Mouse (Mus musculus) forebrain, embryonic 15.5 days (tissue): ENCODE measurements around the gene Selenov. TPM values are rescaled to one million over a fixed set of nuclear protein-coding genes. Genes with fewer than 3 reads are reported as not detected.

Experiments used
- ATAC-seq: fragments of 200-750 bp; cut with Nextera tagmentation; replicated peaks from 2 replicates; pipeline ENCODE4 v1.8.0; 2017; ENCODE audit warnings: mild to moderate bottlenecking, moderate TSS enrichment, moderate library complexity
- H3K27ac ChIP-seq: fragments of 300-500 bp; sonication (generic); replicated peaks from 2 replicates; pipeline ENCODE4 v1.5.1; 2015; ENCODE audit warnings: mild to moderate bottlenecking, inconsistent platforms
- H3K27me3 ChIP-seq: fragments of 300-500 bp; sonication (generic); 2 replicates; pipeline ENCODE4 v1.6.1; 2015; ENCODE audit warnings: inconsistent platforms
- H3K36me3 ChIP-seq: fragments of 300-500 bp; sonication (generic); 2 replicates; pipeline ENCODE4 v1.6.1; 2015; ENCODE audit warnings: mild to moderate bottlenecking, inconsistent platforms
- H3K4me1 ChIP-seq: fragments of 300-500 bp; sonication (generic); 2 replicates; pipeline ENCODE4 v1.6.1; 2015; ENCODE audit warnings: inconsistent platforms
- H3K4me2 ChIP-seq: fragments of 300-500 bp; sonication (generic); replicated peaks from 2 replicates; pipeline ENCODE4 v1.6.1; 2015; ENCODE audit warnings: mild to moderate bottlenecking, inconsistent platforms
- H3K4me3 ChIP-seq: fragments of 300-500 bp; sonication (generic); 2 replicates; pipeline ENCODE4 v1.5.1; 2015; ENCODE audit warnings: mild to moderate bottlenecking, inconsistent platforms
- H3K9ac ChIP-seq: fragments of 300-500 bp; sonication (generic); replicated peaks from 2 replicates; pipeline ENCODE4 v1.6.1; 2015; ENCODE audit warnings: mild to moderate bottlenecking, inconsistent platforms
- H3K9me3 ChIP-seq: fragments of 300-500 bp; sonication (generic); 2 replicates; pipeline ENCODE4 v1.6.1; 2016; ENCODE audit warnings: inconsistent platforms
- WGBS: fragments of 180-500 bp; shearing (Covaris S2); methylation state at CpG from one replicate; pipeline ENCODE4 v1.1.7; 2015; ENCODE audit warnings: mixed read lengths; 5-methylcytosine and 5-hydroxymethylcytosine counted together
- polyA plus RNA-seq: library from polyadenylated mRNA; unstranded; fragments of >200 nt; fragmentation: Nextera tagmentation; extraction: Ambion mirVana; gene quantifications from 2 replicates; pipeline ENCODE4 v1.2.1, GENCODE M21; 2015

Gene Selenov
- 0.24 and 0.31 TPM in 2 replicates for polyA plus RNA-seq

DNA sequence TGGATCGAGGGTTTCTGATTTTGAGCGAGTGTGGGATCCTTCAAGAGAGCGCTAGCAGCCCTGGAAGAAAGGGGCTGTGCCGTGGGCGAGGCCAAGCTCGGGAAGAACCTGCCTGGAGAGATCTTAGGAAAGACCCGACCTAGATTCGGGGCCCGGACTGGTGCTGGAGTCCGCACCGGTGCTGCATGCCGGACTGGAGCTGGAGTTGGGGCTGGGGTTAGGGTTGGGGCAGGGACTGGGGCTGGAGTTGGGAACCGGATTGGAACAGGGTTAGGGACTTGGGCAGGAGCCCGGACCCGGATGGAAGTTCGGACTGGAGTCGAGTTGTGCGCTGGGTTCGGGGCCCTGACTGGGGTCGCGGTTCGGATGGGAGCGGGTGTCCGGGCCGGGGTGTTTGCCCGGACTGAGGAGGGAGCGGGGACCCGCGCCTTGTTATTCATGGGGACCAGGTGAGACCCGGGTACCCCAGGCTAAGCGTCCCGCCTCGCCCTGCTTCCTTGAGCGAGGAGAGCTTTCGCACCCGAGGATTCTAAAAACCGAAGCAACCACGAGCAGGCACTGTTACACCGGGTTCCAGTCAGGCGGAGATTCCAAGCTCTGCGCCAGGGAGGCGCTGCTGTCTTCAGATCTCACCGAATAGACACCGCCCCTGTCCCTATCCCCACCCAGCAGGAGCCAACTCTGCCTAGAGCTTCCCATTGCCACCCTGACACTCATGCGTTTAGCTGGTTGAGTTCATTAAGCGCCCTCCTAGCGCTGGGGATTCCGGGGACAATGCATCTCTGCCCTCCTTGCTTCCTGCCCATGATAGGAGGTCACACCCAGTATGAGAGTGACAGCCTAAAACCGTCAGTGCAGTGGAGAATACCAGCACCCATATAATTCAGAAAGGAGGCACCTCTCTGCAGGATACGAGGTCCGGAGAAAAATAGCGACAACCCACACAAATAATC is at the start of gene Selenov:
TSS of gene Selenov (minus strand) at position 549 of the 953 bp plus-strand sequence.
- H3K4me3 ChIP-seq, result peak within 1 kb of the TSS; percentile 29
- no peak; the same call in 1 of the 2 replicates for ATAC-seq
- WGBS, result 1% methylated on average over 52 of the region's 52 CpGs
- no peaks in the 10 kb centered on the region for H3K9me3 ChIP-seq
- H3K27ac ChIP-seq, result no peak within 1 kb of the TSS
- H3K27me3 ChIP-seq, result peaks cover 60% of the 10 kb centered on the region
- peaks cover 24% of the 10 kb centered on the region for H3K4me1 ChIP-seq
- H3K9ac ChIP-seq, result no peak within 1 kb of the TSS
- no peaks in the 10 kb centered on the region for H3K36me3 ChIP-seq
- H3K4me2 ChIP-seq, result peak within 1 kb of the TSS; percentile 42

DNA sequence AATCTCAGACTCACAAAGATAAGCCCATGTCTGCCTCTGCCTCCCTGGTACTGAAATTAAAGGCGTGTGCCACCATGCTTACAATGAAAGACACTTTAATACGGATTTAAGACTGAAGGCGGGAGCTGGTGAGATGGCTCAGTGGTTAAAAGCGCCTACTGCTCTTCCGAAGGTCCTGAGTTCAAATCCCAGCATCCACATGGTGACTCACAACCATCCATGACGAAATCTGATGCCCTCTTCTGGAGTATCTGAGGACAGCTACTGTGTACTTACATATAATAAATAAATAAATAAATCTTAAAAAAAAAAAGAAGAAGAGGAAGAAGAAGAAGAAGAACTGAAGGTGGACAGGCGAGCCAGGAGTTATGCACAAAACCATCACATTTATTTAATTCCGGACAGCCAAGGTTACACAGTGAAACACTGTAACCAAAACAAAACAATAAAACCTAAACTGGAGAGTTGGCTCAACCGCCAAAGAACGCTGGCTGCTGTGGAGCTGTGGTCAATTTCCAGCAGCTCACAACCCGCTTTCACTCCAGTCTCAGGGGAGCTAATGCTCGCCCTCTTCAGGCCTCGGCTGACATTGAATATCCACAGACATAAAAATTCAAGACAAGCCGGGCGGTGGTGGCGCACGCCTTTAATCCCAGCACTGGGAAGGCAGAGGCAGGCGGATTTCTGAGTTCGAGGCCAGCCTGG is 48.4 kb upstream of the Selenov start:
- Histone ChIP-seq H3K36me3 (no peaks in the 10 kb centered on the region; the same call in 1 of the 2 replicates), H3K4me3 (peak overlapping the region; percentile 73), H3K4me2 (peak overlapping the region; percentile 83), H3K9ac (peak overlapping the region; percentile 90; the same call in 1 of the 2 replicates), H3K27ac (peak overlapping the region; percentile 91), H3K9me3 (no peaks in the 10 kb centered on the region), H3K27me3 (no peaks in the 10 kb centered on the region), H3K4me1 (peaks cover 27% of the 10 kb centered on the region)
- 81% methylated on average over 19 of the region's 19 CpGs for WGBS
- no peak for ATAC-seq

DNA sequence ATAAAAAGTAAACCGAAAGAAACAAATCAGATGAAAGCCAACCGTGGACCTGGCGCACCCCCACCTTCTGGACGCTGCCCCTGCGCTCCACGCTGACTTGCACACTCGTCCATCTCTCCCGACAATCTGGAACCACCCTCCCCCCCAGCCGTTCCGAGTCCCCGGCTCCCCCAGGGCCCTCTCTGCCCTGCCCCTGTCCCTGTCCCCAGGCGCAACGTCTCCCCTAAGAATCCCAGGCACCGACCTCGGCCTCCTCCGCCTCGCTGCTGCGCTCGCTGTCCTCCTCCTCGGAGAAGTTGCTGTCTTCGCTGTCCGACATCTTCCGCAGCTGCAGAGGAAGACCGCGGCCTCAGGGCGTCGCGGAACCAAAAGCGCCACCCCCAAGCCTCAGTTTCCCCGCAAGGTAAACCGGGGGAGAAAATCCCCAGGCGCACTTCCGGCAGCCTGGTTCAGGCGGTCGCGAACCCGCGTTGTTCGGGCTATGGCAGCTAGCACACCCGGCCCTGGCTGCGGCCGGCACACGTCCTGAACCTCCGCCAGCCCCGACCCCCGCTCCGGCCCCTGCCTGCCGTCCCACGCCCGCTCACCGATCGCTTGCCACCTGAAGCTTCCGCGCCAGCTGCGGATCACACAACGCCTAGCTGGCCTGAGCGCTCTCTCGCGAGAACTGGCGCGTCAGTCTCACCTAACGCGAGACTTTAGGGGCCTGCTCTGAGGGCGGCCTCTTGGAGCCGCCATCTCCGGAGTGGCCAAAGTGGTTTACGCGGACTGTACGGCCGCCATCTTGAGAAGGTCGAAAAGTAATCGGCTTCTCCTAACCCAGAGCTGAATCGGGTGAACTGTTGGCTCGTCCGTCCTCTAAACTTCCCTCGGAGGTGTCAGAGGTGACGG is 47.4 kb upstream of the Selenov start, which contains the start of gene Supt5:
TSS of gene Supt5 (minus strand) at position 639 of the 891 bp plus-strand sequence.
- under 1% methylated on average over 77 of the region's 77 CpGs for WGBS
- ATAC-seq, result peak; percentile 99
- Histone ChIP-seq H3K4me2 (peak within 1 kb of the TSS; percentile 83), H3K4me1 (peaks cover 27% of the 10 kb centered on the region), H3K27me3 (no peaks in the 10 kb centered on the region), H3K9ac (peak within 1 kb of the TSS; percentile 90), H3K9me3 (no peaks in the 10 kb centered on the region), H3K4me3 (peak within 1 kb of the TSS; percentile 73), H3K36me3 (no peaks in the 10 kb centered on the region; the same call in 1 of the 2 replicates), H3K27ac (peak within 1 kb of the TSS; percentile 91)

DNA sequence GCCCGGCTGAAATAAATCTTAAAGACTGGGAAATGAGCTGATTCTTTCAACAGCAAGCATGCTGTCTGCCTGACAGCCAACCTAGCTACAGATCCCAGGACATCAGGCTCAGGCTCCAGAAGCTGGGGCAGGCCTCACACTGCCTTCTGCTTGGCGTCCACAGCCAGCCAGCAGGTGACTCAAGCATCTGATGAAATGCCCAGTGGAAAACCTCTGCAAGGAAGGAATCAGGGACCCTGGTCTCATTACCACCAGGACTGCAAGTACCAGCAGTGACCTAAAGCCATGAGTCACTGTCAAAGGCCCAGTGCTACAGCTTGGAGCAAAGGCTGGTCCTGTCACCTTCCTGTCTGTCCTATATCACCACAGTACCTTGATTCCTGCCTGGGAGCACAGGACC is 44.5 kb upstream of the Selenov start:
- H3K27me3 ChIP-seq, result no peaks in the 10 kb centered on the region
- no peaks in the 10 kb centered on the region for H3K9me3 ChIP-seq
- no peak for ATAC-seq
- WGBS, result 94% methylated on average over 2 of the region's 2 CpGs
- H3K9ac ChIP-seq, result no peak overlapping the region
- no peak overlapping the region for H3K27ac ChIP-seq
- peaks cover 11% of the 10 kb centered on the region for H3K36me3 ChIP-seq
- no peak overlapping the region for H3K4me3 ChIP-seq
- peaks cover 27% of the 10 kb centered on the region for H3K4me1 ChIP-seq
- no peak overlapping the region for H3K4me2 ChIP-seq

DNA sequence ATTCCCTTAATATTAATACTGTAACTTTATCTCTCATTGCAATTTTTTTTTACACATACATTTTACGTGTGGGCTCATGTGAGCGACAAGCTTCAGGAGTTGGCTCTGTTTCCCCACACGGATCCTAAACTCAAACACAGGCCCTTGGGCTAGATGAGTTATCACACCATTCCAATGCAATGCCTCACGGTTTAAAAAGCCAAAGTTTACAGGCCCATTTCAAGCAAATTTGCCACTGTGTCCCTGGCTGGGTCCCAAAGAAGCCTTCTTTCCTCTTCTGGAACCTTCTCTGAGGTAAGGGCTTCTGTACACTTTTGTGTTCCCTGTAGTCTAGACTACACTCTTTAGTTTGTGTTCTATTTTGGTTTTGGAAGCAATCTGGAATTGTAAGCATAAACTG is 43.5 kb upstream of the Selenov start:
- H3K4me1 ChIP-seq, result peaks cover 27% of the 10 kb centered on the region
- 93% methylated on average over 4 of the region's 4 CpGs for WGBS
- no peak for ATAC-seq
- H3K4me3 ChIP-seq, result no peak overlapping the region
- H3K36me3 ChIP-seq, result peaks cover 19% of the 10 kb centered on the region
- H3K9me3 ChIP-seq, result no peaks in the 10 kb centered on the region
- no peak overlapping the region for H3K9ac ChIP-seq
- H3K27ac ChIP-seq, result no peak overlapping the region
- no peaks in the 10 kb centered on the region for H3K27me3 ChIP-seq
- no peak overlapping the region for H3K4me2 ChIP-seq

DNA sequence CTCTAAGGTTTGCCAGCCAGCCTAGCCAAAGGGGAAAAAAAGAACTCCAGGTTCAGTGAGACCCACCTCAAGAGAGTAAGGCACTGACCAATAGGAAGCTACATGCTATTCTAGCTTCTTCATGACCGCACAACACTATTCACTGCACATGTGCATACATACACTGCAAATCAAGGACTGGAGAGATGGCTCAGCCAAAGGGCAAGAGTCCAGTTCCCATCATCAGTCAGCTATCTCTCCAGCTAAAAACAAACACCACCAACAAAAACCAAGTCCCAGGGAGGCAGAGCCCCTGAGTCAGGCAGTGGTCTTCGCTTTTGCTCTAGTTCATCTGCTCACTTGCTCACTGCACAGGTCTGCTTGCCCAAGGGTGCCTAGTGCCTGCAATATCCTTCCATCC is 37.3 kb upstream of the Selenov start:
- H3K4me1 ChIP-seq, result no peaks in the 10 kb centered on the region
- H3K36me3 ChIP-seq, result peaks cover 80% of the 10 kb centered on the region
- H3K9me3 ChIP-seq, result no peaks in the 10 kb centered on the region
- no peak overlapping the region for H3K9ac ChIP-seq
- H3K27ac ChIP-seq, result no peak overlapping the region
- WGBS, result 99% methylated on average over 2 of the region's 2 CpGs
- H3K27me3 ChIP-seq, result no peaks in the 10 kb centered on the region
- H3K4me2 ChIP-seq, result no peak overlapping the region
- H3K4me3 ChIP-seq, result no peak overlapping the region
- no peak for ATAC-seq

DNA sequence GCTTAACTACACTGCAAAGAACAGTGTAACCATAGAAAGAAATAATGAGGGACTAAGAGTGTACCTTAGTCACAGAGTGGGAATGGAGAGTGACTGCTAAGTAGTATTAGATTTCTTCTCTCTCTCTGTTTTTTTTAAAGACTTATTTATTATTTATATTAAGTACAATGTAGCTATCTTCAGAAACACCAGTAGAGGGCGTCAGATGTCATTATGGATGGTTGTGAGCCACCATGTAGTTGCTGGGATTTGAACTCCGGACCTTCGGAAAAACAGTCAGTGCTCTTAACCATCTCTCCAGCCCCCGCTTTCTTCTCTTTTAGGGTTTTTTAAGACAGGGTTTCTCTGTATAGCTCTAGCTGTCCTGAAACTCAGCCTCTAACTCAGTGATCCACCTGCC is 35.5 kb upstream of the Selenov start:
- Histone ChIP-seq H3K27me3 (no peaks in the 10 kb centered on the region), H3K9me3 (no peaks in the 10 kb centered on the region), H3K4me3 (no peak overlapping the region), H3K4me1 (no peaks in the 10 kb centered on the region), H3K4me2 (no peak overlapping the region), H3K9ac (no peak overlapping the region), H3K27ac (no peak overlapping the region), H3K36me3 (peaks cover 97% of the 10 kb centered on the region)
- WGBS, result 81% methylated on average over 4 of the region's 4 CpGs
- no peak for ATAC-seq

DNA sequence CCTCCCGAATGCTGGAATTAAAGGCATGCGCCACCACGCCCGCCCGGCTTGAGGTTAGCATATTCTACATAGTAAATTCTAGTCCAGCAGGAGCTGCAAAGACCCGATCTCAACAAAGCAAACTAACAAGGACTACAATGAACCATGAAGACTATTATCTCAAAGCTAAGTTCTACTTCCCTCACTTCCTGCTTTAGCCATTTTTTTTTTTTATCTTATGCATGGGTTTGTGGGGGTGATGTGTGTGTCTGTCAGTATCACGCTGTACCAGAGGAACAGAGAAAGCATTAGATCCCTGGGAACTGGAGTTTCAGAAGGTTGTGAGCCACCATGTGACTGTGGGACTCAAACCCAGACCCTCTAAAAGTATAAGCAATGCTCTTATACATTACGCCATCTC is 34.3 kb upstream of the Selenov start:
- H3K4me2 ChIP-seq, result no peak overlapping the region
- no peak overlapping the region for H3K4me3 ChIP-seq
- no peaks in the 10 kb centered on the region for H3K9me3 ChIP-seq
- no peak for ATAC-seq
- no peak overlapping the region for H3K9ac ChIP-seq
- WGBS, result 96% methylated on average over 8 of the region's 8 CpGs
- H3K4me1 ChIP-seq, result no peaks in the 10 kb centered on the region
- peaks cover 96% of the 10 kb centered on the region for H3K36me3 ChIP-seq
- H3K27me3 ChIP-seq, result no peaks in the 10 kb centered on the region
- H3K27ac ChIP-seq, result no peak overlapping the region

DNA sequence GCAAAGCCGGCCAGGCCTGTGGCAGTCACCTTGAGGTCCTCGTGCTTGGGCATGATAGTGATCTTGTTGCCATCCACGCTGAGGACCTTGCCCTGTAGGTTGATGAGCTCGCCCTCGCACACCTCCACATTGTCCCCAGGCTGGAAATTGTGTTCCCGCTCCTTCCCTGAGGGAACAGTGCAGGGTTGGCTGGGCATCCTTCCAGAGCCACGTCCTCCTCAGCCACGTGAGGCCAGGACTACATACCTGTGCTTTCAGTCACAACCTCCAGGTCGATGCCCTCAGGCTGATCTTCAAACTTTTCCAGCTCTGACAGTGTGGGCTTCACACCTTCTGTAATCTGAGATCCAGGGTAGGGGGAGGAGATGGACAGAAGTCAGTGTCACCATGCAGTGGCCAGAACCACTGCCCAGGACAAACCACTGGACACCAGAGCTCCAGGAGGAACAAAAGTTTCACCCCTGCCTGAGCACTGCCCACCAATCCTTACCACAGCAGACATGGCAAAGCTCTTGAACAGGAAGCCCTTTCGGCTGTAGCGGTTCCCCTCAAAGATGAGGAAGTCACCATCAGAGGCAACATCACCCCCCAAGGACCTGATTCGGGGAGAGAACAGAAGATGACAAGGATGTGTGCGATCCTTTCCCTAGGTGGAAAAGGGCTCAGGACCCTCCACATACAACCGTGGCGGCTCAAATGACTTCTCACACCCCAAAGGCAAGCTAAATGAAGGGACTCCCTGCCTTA is 31.2 kb upstream of the Selenov start:
- Histone ChIP-seq H3K4me1 (no peaks in the 10 kb centered on the region), H3K27me3 (no peaks in the 10 kb centered on the region), H3K4me2 (no peak overlapping the region), H3K27ac (no peak overlapping the region), H3K4me3 (no peak overlapping the region), H3K36me3 (peaks cover 98% of the 10 kb centered on the region), H3K9ac (no peak overlapping the region), H3K9me3 (no peaks in the 10 kb centered on the region)
- no peak for ATAC-seq
- WGBS, result 95% methylated on average over 15 of the region's 15 CpGs

DNA sequence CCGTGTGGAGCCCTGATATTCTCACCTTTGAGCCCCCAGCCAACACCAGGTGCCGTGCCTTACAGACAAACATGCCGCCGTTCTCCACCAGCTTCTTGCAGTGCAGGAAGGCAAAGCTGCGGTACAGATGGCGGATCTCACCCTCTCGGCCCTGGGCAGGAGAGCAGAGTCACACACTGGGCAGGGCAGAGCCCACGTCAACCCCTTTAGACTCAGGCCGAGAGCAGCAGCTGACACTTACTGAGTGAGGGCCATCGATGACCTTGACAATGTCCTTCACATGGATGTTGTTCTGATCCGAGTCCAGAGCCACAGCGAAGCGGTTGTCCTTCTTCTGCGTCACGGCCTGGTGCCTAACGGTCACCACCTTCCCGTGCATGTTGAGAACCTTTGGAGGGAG is 27.7 kb upstream of the Selenov start:
- WGBS, result 96% methylated on average over 17 of the region's 17 CpGs
- no peak for ATAC-seq
- H3K4me1 ChIP-seq, result no peaks in the 10 kb centered on the region
- H3K4me2 ChIP-seq, result no peak overlapping the region
- no peaks in the 10 kb centered on the region for H3K27me3 ChIP-seq
- H3K9me3 ChIP-seq, result no peaks in the 10 kb centered on the region
- peaks cover 97% of the 10 kb centered on the region for H3K36me3 ChIP-seq
- no peak overlapping the region for H3K4me3 ChIP-seq
- H3K27ac ChIP-seq, result no peak overlapping the region
- no peak overlapping the region for H3K9ac ChIP-seq

DNA sequence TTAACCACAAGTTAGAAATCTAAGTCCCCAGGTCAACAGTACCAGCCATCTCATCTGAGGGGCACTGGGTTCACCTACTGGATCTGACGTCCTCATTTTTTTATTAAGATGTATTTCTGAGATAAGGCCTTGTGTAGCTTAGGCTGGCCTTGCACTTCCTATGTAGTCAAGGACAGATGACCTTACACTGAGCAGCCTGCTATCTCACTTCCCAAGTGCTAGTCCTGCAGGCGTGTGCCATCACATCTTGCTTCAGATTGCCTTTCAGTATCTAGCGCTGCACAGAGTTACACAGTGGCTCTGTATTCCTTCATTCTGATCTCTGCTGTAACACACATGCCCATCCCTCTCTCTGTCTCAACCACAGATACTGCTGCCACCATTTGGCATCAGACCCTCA is 27.1 kb upstream of the Selenov start:
- Histone ChIP-seq H3K4me1 (no peaks in the 10 kb centered on the region), H3K36me3 (peaks cover 90% of the 10 kb centered on the region), H3K27ac (no peak overlapping the region), H3K9me3 (no peaks in the 10 kb centered on the region), H3K4me2 (no peak overlapping the region), H3K9ac (no peak overlapping the region), H3K4me3 (no peak overlapping the region), H3K27me3 (no peaks in the 10 kb centered on the region)
- WGBS, result 89% methylated on average over 3 of the region's 3 CpGs
- no peak for ATAC-seq
